9 mouse cellular contexts compared by ENCODE assay signal in the genomic region with DNA sequence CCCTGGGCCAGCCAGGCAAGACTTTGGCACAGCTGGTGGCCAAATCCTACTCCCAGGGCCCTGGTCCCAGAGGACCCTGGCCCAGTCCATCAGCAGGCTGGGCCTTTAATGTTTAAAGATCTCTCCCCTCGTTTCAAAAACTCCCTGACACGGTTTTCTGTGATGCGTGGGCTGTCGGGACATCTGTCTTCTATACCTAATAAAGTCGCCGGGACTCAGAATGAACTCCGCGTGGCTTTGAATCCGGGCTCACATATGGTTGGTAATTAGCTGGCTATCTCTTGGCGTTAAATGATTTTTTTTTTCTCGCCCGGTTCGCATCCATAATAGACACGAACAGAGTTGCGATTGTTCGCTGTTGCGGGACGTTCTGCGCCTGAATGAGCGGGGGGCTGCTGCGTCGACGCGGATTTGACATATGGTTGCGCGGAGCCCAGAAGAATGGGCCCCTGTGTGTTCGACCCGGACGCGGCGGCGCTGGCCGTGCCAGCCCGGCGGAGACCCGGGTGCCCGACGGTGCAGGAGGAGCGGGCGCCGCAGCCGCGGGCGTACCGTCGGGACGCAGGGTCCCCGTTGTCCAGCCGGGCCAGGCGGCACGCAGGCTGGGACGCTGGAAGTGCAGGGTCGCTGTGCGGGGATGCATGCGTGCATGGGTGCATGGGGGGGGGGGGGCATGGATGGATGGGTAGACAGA. TPM values are rescaled to one million over a fixed set of nuclear protein-coding genes. Genes with fewer than 3 reads are reported as not detected.
DNase-seq lines count a peak whose midpoint lies in the region; ATAC-seq and TF ChIP-seq lines count a peak whose summit lies in the region.
"Had no signal": no experiment of that assay in that cellular context is flagged by ENCODE, and none has a peak within 500 bp of the region (broad histone marks: within the 10 kb centered on the region; RNA-seq: fewer than 3 reads in every experiment).

No protein-coding gene starts in this region.

- WGBS in heart, embryonic 14.5 days: 8% methylated on average over 55 of the region's 55 CpGs
- 6% methylated on average over 55 of the region's 55 CpGs for WGBS in intestine, embryonic 14.5 days
- WGBS in midbrain, postnatal 0 days: 3% methylated on average over 54 of the region's 55 CpGs

- TF ChIP-seq CTCF in midbrain, postnatal 0 days (IDR thresholded peaks at IDR 0.05): no peak

- no peaks in the 10 kb centered on the region for H3K9me3 ChIP-seq in heart, embryonic 14.5 days (ENCODE audit: control insufficient read depth, low read length)
- H3K9me3 ChIP-seq in intestine, embryonic 14.5 days (ENCODE audit: control insufficient read depth, low read length): no peaks in the 10 kb centered on the region
- no peaks in the 10 kb centered on the region for H3K9me3 ChIP-seq in midbrain, postnatal 0 days (ENCODE audit: low read length)

- H3K9ac ChIP-seq in heart, embryonic 14.5 days (ENCODE audit: low read length): peak overlapping the region; percentile 71
- peak overlapping the region; percentile 37 for H3K9ac ChIP-seq in intestine, embryonic 14.5 days (ENCODE audit: low read length)
- H3K9ac ChIP-seq in midbrain, postnatal 0 days (replicated peaks; ENCODE audit: low read length, poor library complexity, severe bottlenecking): peak overlapping the region; percentile 59

- intact Hi-C loops in heart, postnatal 10 days (cut with DNase I): no loop called here

- H3K4me1 ChIP-seq in heart, embryonic 14.5 days (ENCODE audit: control insufficient read depth in 2 of 2, insufficient read depth in 2 of 2, low read length in 2 of 2): peaks cover 0 to 13% of the 10 kb centered on the region in 2 experiments; a peak in 2 of 4 replicates
- peaks cover 11% of the 10 kb centered on the region; the same call in 1 of the 2 replicates for H3K4me1 ChIP-seq in intestine, embryonic 14.5 days (replicated peaks; ENCODE audit: control insufficient read depth, insufficient read depth, low read length)
- H3K4me1 ChIP-seq in midbrain, postnatal 0 days (ENCODE audit: insufficient read depth, low read length): no peaks in the 10 kb centered on the region; the same call in 1 of the 2 replicates

- no peak for ATAC-seq in heart, embryonic 14.5 days (ENCODE audit: insufficient number of reproducible peaks, insufficient read depth, low FRiP score, low read depth)
- 0 out of 2 replicates have a peak, but pooled peaks have one; percentile 51 for ATAC-seq in intestine, embryonic 14.5 days (replicated peaks; ENCODE audit: low FRiP score, low TSS enrichment, low read depth)
- 0 out of 2 replicates have a peak, but pooled peaks have one; percentile 34 for ATAC-seq in midbrain, postnatal 0 days (ENCODE audit: low FRiP score)
- ATAC-seq in frontal cortex, adult (ENCODE audit: low TSS enrichment): no peak

- H3K27ac ChIP-seq in heart, embryonic 14.5 days (replicated peaks in 1 of 2; ENCODE audit: control insufficient read depth in 1 of 2, insufficient read depth in 1 of 2, low read depth in 2 of 2, low read length in 2 of 2): no peak overlapping the region
- H3K27ac ChIP-seq in intestine, embryonic 14.5 days (ENCODE audit: low read depth): no peak overlapping the region
- H3K27ac ChIP-seq in midbrain, postnatal 0 days (ENCODE audit: low read depth, low read length): no peak overlapping the region

- peaks cover 39% of the 10 kb centered on the region for H3K27me3 ChIP-seq in heart, embryonic 14.5 days (ENCODE audit: control insufficient read depth, insufficient read depth, low read length)
- peaks cover 39% of the 10 kb centered on the region for H3K27me3 ChIP-seq in intestine, embryonic 14.5 days (replicated peaks; ENCODE audit: control insufficient read depth, insufficient read depth, low read length)
- peaks cover 3% of the 10 kb centered on the region; the same call in 1 of the 2 replicates for H3K27me3 ChIP-seq in midbrain, postnatal 0 days (ENCODE audit: insufficient read depth, low read length)

- H3K4me3 ChIP-seq in heart, embryonic 14.5 days (ENCODE audit: control insufficient read depth in 1 of 2, insufficient read depth in 1 of 2, low read depth in 1 of 2, low read length in 2 of 2): peak overlapping the region; percentile 36 to 47
- peak overlapping the region; percentile 30 for H3K4me3 ChIP-seq in intestine, embryonic 14.5 days (ENCODE audit: low read depth, low read length)
- H3K4me3 ChIP-seq in midbrain, postnatal 0 days (ENCODE audit: low read depth, low read length): peak overlapping the region; percentile 32

- H3K36me3 ChIP-seq in heart, embryonic 14.5 days (ENCODE audit: control insufficient read depth, insufficient read depth, low read length): no peaks in the 10 kb centered on the region
- no peaks in the 10 kb centered on the region for H3K36me3 ChIP-seq in intestine, embryonic 14.5 days (ENCODE audit: control insufficient read depth, insufficient read depth, low read length)
- no peaks in the 10 kb centered on the region for H3K36me3 ChIP-seq in midbrain, postnatal 0 days (ENCODE audit: insufficient read depth, low read length)

- peak overlapping the region; percentile 88 for H3K4me2 ChIP-seq in heart, embryonic 14.5 days (ENCODE audit: low read length)
- H3K4me2 ChIP-seq in intestine, embryonic 14.5 days (ENCODE audit: low read length): peak overlapping the region; percentile 61
- peak overlapping the region; percentile 57 for H3K4me2 ChIP-seq in midbrain, postnatal 0 days (ENCODE audit: low read depth, low read length, poor library complexity, severe bottlenecking)

- DNase-seq in heart, postnatal 10 days: no peak
- DNase-seq in embryo, embryonic 11 days: peak; percentile 63
- peak; percentile 65 for DNase-seq in intestine, embryonic 14.5 days (ENCODE audit: low spot score)
- DNase-seq in midbrain, postnatal 0 days (ENCODE audit: low spot score): peak; percentile 48
- DNase-seq in c-Kit-positive CD71-positive TER-119-positive erythroid progenitor cells, embryonic 14.5 days (ENCODE audit: low spot score): no peak
- DNase-seq in ovary, postnatal 36 days (ENCODE audit: low spot score): no peak

RNA-seq across cellular contexts. Expression of gene Cdkn1c, which starts 15.7 kb away (rescaled TPM):
- polyA plus RNA-seq in heart, embryonic 14.5 days (2014; fragmentation: Nextera tagmentation; extraction: Ambion mirVana): 614 and 794 TPM in 2 replicates
- 10 to 100 TPM; 47.2 to 48.0 TPM for total RNA-seq in heart, postnatal 10 days (2021)
- polyA plus RNA-seq in intestine, embryonic 14.5 days (2014; fragmentation: Nextera tagmentation; extraction: Ambion mirVana): 639 and 672 TPM in 2 replicates
- total RNA-seq in midbrain, postnatal 0 days (2014; rRNA removed): 107 and 131 TPM in 2 replicates
- 111 and 115 TPM in 2 replicates for polyA plus RNA-seq in midbrain, postnatal 0 days (2015; fragmentation: Nextera tagmentation; extraction: Ambion mirVana)
- total RNA-seq: CH12.LX had no signal

RNA-seq across cellular contexts. Expression of gene Slc22a18, which starts 28.4 kb away (rescaled TPM):
- polyA plus RNA-seq in heart, embryonic 14.5 days (2014; fragmentation: Nextera tagmentation; extraction: Ambion mirVana): 0.54 and 1.1 TPM in 2 replicates
- under 1 TPM; 0.43 to 0.50 TPM for total RNA-seq in heart, postnatal 10 days (2021)
- polyA plus RNA-seq in intestine, embryonic 14.5 days (2014; fragmentation: Nextera tagmentation; extraction: Ambion mirVana): 6.8 and 8.7 TPM in 2 replicates
- total RNA-seq in midbrain, postnatal 0 days (2014; rRNA removed): 0.33 and 0.47 TPM in 2 replicates
- 0.71 and 0.86 TPM in 2 replicates for polyA plus RNA-seq in midbrain, postnatal 0 days (2015; fragmentation: Nextera tagmentation; extraction: Ambion mirVana)

RNA-seq across cellular contexts. Expression of gene Phlda2, which starts 57.8 kb away (rescaled TPM):
- 0.46 and 0.63 TPM in 2 replicates for polyA plus RNA-seq in heart, embryonic 14.5 days (2014; fragmentation: Nextera tagmentation; extraction: Ambion mirVana)
- total RNA-seq in heart, postnatal 10 days (2021): not detected
- 9.2 and 15.3 TPM in 2 replicates for polyA plus RNA-seq in intestine, embryonic 14.5 days (2014; fragmentation: Nextera tagmentation; extraction: Ambion mirVana)
- total RNA-seq in midbrain, postnatal 0 days (2014; rRNA removed): 10.0 TPM in 1 of 2 replicates, not detected in the other
- polyA plus RNA-seq in midbrain, postnatal 0 days (2015; fragmentation: Nextera tagmentation; extraction: Ambion mirVana): 0.51 TPM in 1 of 2 replicates, not detected in the other
- total RNA-seq: CH12.LX had no signal

Comparison
In these comparisons a context has a peak if more than half of its experiments do, and no peak if none do; other contexts are left out.
1. ATAC-seq: peak in intestine, embryonic 14.5 days (single experiment) and midbrain, postnatal 0 days (single experiment); none in heart, embryonic 14.5 days (single experiment) and frontal cortex, adult (single experiment).
2. DNase-seq: peak in embryo, embryonic 11 days (single experiment), intestine, embryonic 14.5 days (single experiment) and midbrain, postnatal 0 days (single experiment); none in heart, postnatal 10 days (0 of 2), c-Kit-positive CD71-positive TER-119-positive erythroid progenitor cells, embryonic 14.5 days (single experiment) and ovary, postnatal 36 days (single experiment).
3. Peak in every context shown above with its lines, with median percentiles within 50 percentile points of each other: H3K4me2 ChIP-seq, H3K4me3 ChIP-seq and H3K9ac ChIP-seq.